Mouse (Mus musculus) ES-E14 (cell line): ENCODE results near the gene Sell. TPM values are rescaled to one million over a fixed set of nuclear protein-coding genes. Genes with fewer than 3 reads are reported as not detected.

Experiments
- DNase-seq: peaks from one replicate; pipeline ENCODE4 v3.0.0-alpha.2; 2013; ENCODE audit warnings: low read depth, low spot score
- H3K27ac ChIP-seq: 2 replicates; pipeline ENCODE4 v1.5.1; 2012; ENCODE audit warnings: low read depth, mild to moderate bottlenecking, low read length, moderate library complexity, mixed read lengths; ENCODE audit not compliant: poor library complexity, insufficient read depth, severe bottlenecking
- H3K36me3 ChIP-seq: 2 replicates; pipeline ENCODE4 v1.6.1; 2012; ENCODE audit warnings: mild to moderate bottlenecking, low read length, moderate library complexity, mixed read lengths; ENCODE audit not compliant: control insufficient read depth, poor library complexity, insufficient read depth, severe bottlenecking
- H3K4me1 ChIP-seq, 2 experiments: fragments of 150-350 bp in 1 of 2; sonication (generic) in 1 of 2; 2 replicates each; pipeline ENCODE4 v1.6.1; 2012; ENCODE audit warnings: low read length in 2 of 2, mild to moderate bottlenecking in 1 of 2, mixed read lengths in 1 of 2; ENCODE audit not compliant: control insufficient read depth in 2 of 2, insufficient read depth in 2 of 2, poor library complexity in 1 of 2
- H3K4me3 ChIP-seq, 2 experiments: fragments of 150-350 bp in 1 of 2; sonication (generic) in 1 of 2; 2 replicates each; pipeline ENCODE4 v1.5.1; 2012; ENCODE audit warnings: low read length in 2 of 2, low read depth in 1 of 2, mild to moderate bottlenecking in 1 of 2, mixed read lengths in 1 of 2; ENCODE audit not compliant: insufficient read depth in 1 of 2, poor library complexity in 1 of 2, severe bottlenecking in 1 of 2
- H3K9ac ChIP-seq: 2 replicates; pipeline ENCODE4 v1.6.1; 2012; ENCODE audit warnings: low read depth, mild to moderate bottlenecking, low read length, mixed read lengths; ENCODE audit not compliant: poor library complexity, insufficient read depth, severe bottlenecking
- H3K9me3 ChIP-seq: fragments of 150-350 bp; sonication (generic); 2 replicates; pipeline ENCODE4 v1.6.1; 2012; ENCODE audit warnings: low read depth, mild to moderate bottlenecking, low read length; ENCODE audit not compliant: control insufficient read depth, insufficient read depth
- CHD2 ChIP-seq: IDR thresholded peaks from 2 replicates; pipeline ENCODE4 v1.6.1; 2014; ENCODE audit warnings: mild to moderate bottlenecking, low read depth, low read length, inconsistent platforms
- HCFC1 ChIP-seq: IDR thresholded peaks from 2 replicates; pipeline ENCODE4 v1.6.1; 2012; ENCODE audit warnings: low read length, inconsistent platforms, borderline replicate concordance; ENCODE audit not compliant: insufficient read depth
- MAFK ChIP-seq: IDR thresholded peaks from 2 replicates; pipeline ENCODE4 v1.6.1; 2014; ENCODE audit warnings: mild to moderate bottlenecking, low read depth, low read length, inconsistent platforms; ENCODE audit not compliant: insufficient read depth
- ZC3H11A ChIP-seq: IDR thresholded peaks from 2 replicates; pipeline ENCODE4 v1.6.1; 2012; ENCODE audit warnings: low read depth, mild to moderate bottlenecking, inconsistent platforms, low read length, borderline replicate concordance
- ZNF384 ChIP-seq: IDR thresholded peaks from 2 replicates; pipeline ENCODE4 v1.6.1; 2012; ENCODE audit warnings: low read depth, low read length, inconsistent platforms
- in situ Hi-C, 2 experiments: fragments of 600-800 bp; cut with MboI; formaldehyde crosslinking; loops; one replicate each; pipeline ENCODE4 v1.15.1; 2025; ENCODE audit warnings: low sequenced_read_pairs in 2 of 2, inconsistent platforms in 1 of 2; ENCODE audit not compliant: unreplicated experiment in 2 of 2
- total RNA-seq: library from RNA; depleted of rRNA; stranded (reverse); fragments of 300-350 nt; gene quantifications from 2 replicates; pipeline ENCODE4 v1.2.3, GENCODE M21; 2012

Gene Sell
- total RNA-seq, 1 experiment: 0.09 TPM

DNA sequence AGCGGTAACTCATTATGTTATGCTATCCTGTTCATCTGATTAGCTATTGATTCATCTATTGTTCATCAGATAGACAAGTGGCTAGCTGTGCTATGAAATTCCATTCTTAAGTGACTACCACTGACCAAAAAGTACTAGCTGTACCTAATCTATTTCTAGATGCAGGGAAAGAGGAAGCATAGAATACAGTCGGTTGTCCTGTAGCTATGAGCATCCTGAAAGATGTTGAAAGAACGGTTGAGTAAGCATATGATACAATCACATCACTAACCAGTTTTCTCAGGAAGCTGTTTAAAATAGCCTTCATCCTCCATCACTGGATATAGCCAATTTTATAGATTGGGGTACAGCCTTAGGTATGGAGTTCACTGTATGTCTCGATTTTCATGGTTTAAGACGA lies 26.1 kb downstream of the Sell start:
- Histone ChIP-seq H3K9me3 (no peaks in the 10 kb centered on the region), H3K27ac (no peak overlapping the region), H3K9ac (no peak overlapping the region), H3K4me1 (no peaks in the 10 kb centered on the region), H3K36me3 (no peaks in the 10 kb centered on the region), H3K4me3 (no peak overlapping the region)
- in situ Hi-C loops: no loop called here
- no peak for DNase-seq
- no peak for TF ChIP-seq CHD2
- TF ChIP-seq ZC3H11A: no peak
- no peak for TF ChIP-seq MAFK
- TF ChIP-seq ZNF384: no peak
- no peak for TF ChIP-seq HCFC1

DNA sequence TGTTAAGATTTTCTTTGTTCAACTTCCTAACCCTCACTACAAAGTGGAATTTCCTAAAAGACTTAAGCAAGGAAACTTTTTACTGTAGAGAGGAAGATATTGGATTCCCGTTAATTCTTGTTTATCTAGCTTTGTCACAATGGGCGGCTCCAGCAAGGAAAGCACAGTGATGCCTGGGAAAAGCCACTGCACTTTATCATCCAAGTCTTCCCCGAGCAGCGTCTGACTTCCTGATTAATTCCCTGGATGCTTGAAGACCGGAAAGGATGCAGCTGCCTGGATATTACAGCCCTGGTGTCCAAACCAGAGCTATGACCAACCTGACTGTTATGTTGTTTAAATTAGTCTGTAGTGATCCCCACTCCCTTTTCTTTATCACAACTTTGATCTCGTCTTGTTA lies 35.0 kb downstream of the Sell start:
- H3K9ac ChIP-seq: no peak overlapping the region
- TF ChIP-seq ZNF384 (no peak), CHD2 (no peak), HCFC1 (no peak), MAFK (no peak), ZC3H11A (no peak)
- no peak overlapping the region for H3K27ac ChIP-seq
- DNase-seq: no peak
- in situ Hi-C loops: no loop called here
- no peaks in the 10 kb centered on the region for H3K9me3 ChIP-seq
- H3K4me3 ChIP-seq: no peak overlapping the region
- no peaks in the 10 kb centered on the region for H3K4me1 ChIP-seq
- H3K36me3 ChIP-seq: no peaks in the 10 kb centered on the region

DNA sequence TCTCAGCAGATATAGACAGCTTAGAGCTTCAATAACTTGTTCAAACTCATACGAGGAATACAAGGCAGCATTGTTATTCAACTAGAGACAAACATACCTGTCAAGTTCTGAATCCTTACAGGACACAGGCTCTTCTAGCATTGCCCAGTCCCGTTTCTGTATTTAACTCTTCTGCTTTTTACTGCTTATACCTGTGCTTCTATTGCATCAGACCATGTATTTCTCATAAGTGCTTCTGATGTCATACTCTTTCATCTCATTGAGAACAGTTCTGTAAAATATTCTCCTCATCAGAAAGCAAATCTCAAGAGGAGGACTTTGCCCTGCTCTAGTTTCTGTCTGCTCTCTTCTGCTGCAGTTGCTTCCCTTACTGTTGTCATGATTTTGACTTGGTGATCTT lies 36.1 kb downstream of the Sell start:
- Histone ChIP-seq H3K4me1 (no peaks in the 10 kb centered on the region), H3K9me3 (no peaks in the 10 kb centered on the region), H3K9ac (no peak overlapping the region), H3K36me3 (no peaks in the 10 kb centered on the region), H3K4me3 (no peak overlapping the region), H3K27ac (no peak overlapping the region)
- TF ChIP-seq CHD2 (no peak), HCFC1 (no peak), ZNF384 (no peak), ZC3H11A (no peak), MAFK (no peak)
- no peak for DNase-seq
- in situ Hi-C loops: no loop called here

DNA sequence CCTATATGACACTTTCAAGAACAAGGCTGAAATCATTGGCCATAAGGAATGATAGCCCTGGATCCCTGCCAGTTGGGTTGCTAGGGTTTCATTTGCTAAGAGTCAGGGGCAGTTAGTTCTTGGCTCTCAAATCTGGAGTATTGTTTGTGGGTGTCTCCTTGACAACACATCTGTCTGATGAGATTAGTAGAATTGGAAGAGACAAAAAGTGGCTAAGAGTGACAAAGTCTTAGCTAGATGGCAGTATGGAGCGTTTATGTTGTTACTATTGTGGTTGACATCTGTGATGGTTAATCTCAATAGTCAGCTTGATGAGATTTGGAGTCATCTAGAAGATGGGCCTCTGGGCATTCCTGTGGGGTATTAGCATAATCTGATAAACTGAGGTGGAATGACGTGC lies 36.6 kb downstream of the Sell start:
- H3K9ac ChIP-seq: no peak overlapping the region
- TF ChIP-seq ZC3H11A (no peak), MAFK (no peak), HCFC1 (no peak), ZNF384 (no peak), CHD2 (no peak)
- no peak overlapping the region for H3K4me3 ChIP-seq
- no peaks in the 10 kb centered on the region for H3K36me3 ChIP-seq
- H3K4me1 ChIP-seq: no peaks in the 10 kb centered on the region
- DNase-seq: no peak
- no peaks in the 10 kb centered on the region for H3K9me3 ChIP-seq
- H3K27ac ChIP-seq: no peak overlapping the region
- in situ Hi-C loops: no loop called here

DNA sequence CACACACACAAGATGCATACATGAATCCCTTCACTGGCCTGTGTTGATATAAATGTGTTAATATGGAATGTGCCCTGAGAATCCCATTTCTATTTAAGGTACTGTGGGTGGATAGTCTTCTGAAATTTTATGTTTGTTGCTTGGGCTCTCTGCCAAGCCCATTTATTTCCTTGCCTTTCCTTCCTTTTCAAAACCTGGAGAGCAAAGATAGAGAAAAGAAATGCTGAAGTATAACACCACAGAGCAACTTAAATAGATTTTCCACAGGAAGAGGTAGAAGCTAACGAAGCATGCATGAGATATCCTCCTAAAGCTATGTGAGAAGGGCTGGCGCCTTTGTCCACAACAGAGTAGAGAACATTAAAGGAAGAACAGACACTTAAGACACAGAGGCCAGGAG lies 48.0 kb downstream of the Sell start:
- no peak for TF ChIP-seq ZC3H11A
- no peak for TF ChIP-seq ZNF384
- TF ChIP-seq MAFK: no peak
- TF ChIP-seq HCFC1: no peak
- no peak for TF ChIP-seq CHD2
- no peak overlapping the region for H3K4me3 ChIP-seq
- H3K9ac ChIP-seq: no peak overlapping the region
- no peak for DNase-seq
- H3K4me1 ChIP-seq: no peaks in the 10 kb centered on the region
- H3K36me3 ChIP-seq: no peaks in the 10 kb centered on the region
- H3K9me3 ChIP-seq: no peaks in the 10 kb centered on the region
- in situ Hi-C loops: no loop called here
- no peak overlapping the region for H3K27ac ChIP-seq
